Mouse (Mus musculus) kidney, postnatal 10 days (tissue): Measurements from ENCODE around the gene Sh3bgrl.

Source experiments
- DNase-seq: peaks from one replicate; pipeline ENCODE4 v3.0.0; 2021; ENCODE audit warnings: mixed read lengths

The Sh3bgrl gene

DNA sequence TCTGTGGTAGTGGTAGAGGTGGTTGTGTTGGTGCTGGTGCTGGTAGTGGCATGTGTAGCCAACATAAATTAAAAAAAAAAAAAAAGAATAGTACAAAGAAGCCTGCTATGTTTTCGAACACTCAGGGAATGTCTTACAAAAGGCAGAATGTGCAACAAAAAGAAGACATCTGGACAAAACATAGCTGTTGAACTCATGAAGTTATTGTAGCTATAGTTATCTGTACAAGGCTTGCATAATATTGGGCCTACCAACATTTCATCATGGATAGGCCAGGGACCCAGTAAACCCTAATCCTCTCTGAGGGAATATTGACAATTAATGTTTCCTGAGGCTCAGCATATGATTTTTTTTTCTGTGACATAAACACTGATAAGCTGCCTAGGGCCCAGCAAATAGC, 37.3 kb downstream of the Sh3bgrl start:
- DNase-seq = no peak

DNA sequence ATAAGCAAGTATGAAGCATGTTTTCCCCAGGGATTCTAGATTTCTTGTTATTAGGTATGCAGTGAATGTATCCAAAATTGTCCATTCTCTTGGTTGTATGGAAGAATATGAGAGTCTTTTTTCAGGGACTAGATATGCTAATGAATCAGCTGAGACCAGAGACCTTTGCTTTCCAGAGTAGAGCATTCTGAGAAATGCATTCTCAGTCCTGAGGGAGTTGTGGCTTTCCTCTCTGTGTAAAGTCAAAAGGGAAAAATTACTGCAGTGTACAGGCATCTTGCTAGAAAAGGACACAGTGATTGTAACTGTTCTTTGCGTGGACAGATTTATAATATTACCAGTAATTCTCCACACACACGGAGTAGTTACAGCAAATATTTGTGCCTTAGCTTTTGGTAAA, 38.3 kb downstream of the Sh3bgrl start:
- DNase-seq = no peak

- no peak for DNase-seq
These were observed 41.1 kb downstream of the Sh3bgrl start for GRCm38 (mm10) chrX:109136306-109136705.

DNA sequence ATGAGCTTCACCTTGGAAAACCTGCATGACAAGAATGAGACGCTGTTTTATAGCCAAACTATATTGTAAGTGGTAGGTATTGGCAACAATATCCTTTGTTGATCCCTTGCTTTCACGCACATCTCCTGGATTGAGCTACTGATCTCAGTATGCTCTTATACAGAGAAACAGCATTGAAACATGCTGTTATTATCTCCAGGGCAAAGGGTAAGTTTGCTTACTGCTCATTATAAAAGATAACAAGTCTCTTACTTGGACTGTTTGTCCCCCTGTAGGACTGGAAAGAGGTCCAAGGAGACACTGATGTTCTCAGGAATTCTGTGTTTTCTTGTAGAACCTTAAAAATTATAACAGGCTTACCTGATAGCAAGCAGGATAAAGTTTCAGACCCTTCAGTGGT, 41.7 kb downstream of the Sh3bgrl start:
- DNase-seq = no peak

DNA sequence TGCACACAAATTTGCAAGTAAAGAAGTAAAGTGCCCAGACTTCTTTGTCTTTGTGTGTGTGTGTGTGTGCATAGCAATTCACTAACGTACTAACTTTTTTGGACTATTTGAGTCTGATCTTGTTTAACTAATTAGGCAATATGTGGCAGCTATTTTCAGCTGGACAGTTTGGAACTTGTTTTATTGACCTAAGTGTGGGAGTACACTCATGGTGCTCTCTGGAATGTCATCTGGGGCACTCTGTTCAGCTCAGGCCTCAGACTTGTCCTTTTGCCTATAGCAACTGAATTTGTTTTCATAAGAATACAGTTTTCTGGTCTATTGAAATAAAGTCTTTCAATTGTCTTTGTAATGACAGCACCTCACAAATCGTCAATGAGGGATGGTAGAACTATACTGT, 42.1 kb downstream of the Sh3bgrl start:
- no peak for DNase-seq

- no peak for DNase-seq
These were observed 46.2 kb downstream of the Sh3bgrl start for GRCm38 (mm10) chrX:109141337-109141870.

DNA sequence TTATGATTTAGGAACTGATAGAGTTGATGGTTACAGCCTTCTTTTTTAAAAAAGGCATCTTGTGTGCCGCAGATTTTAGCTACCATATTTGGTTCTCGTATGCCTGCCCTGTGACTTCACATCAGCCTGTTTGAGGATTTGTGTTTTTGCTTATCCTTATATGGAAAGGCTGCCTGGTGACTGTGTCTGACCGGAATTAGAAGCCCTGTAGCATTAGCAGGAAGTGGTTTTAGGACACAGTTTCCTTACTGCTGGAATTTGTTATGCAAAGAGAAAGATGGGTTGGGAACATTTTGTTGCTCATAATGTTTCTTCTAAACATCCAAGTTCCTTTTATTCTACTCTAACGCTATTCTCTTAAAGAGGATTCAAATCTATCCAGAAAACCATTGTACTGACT, 47.1 kb downstream of the Sh3bgrl start:
- no peak for DNase-seq

GRCm38 (mm10) chrX:109145779-109146178, 50.6 kb downstream of the Sh3bgrl start:
- DNase-seq = no peak

- no peak for DNase-seq
These were observed 51.9 kb downstream of the Sh3bgrl start for GRCm38 (mm10) chrX:109147108-109147507.

- DNase-seq = no peak
These were observed 56.1 kb downstream of the Sh3bgrl start for GRCm38 (mm10) chrX:109151228-109151627.

DNA sequence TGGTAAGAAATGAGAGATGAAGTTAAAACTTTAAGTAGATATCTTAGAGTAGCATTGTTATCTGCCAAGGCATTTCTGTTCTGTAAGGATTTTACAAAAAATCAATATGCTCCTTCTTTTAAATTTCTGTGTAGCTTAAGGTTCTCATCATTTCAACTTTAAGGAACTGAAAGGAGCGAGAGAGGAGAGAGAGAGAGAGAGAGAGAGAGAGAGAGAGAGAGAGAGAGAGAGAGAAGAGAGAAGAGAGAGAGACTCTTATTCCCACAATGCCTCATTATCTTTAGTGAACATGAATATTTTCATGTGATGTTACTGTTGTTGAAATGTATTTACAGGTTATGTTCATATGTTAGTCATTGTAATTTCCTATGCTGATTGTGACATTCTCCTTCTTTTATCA, 65.2 kb downstream of the Sh3bgrl start:
- no peak for DNase-seq

GRCm38 (mm10) chrX:109160901-109161300, 65.7 kb downstream of the Sh3bgrl start:
- DNase-seq = no peak

DNA sequence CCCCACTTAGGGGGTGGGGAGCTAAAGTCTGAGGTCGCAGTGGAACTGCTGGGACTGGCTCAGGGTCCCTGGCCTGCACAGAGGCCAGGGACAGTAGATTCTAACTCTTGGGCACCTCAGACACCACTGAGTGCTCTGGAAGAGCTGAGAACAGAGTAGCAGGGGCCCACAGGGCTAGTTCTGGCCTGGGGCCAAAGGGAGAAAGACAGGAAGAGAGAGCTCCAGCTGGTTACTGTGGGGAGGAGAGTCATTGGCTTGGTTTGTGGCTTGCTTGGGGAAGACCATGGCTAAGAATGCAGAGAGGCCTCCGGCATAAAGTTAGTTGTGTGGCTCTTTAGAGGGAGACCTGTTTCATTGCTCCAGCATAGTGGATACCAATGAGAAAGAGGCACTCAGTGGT, 79.9 kb downstream of the Sh3bgrl start:
- DNase-seq = peak; percentile 24

- DNase-seq = no peak
These were observed 80.3 kb downstream of the Sh3bgrl start for GRCm38 (mm10) chrX:109175470-109175869.

DNA sequence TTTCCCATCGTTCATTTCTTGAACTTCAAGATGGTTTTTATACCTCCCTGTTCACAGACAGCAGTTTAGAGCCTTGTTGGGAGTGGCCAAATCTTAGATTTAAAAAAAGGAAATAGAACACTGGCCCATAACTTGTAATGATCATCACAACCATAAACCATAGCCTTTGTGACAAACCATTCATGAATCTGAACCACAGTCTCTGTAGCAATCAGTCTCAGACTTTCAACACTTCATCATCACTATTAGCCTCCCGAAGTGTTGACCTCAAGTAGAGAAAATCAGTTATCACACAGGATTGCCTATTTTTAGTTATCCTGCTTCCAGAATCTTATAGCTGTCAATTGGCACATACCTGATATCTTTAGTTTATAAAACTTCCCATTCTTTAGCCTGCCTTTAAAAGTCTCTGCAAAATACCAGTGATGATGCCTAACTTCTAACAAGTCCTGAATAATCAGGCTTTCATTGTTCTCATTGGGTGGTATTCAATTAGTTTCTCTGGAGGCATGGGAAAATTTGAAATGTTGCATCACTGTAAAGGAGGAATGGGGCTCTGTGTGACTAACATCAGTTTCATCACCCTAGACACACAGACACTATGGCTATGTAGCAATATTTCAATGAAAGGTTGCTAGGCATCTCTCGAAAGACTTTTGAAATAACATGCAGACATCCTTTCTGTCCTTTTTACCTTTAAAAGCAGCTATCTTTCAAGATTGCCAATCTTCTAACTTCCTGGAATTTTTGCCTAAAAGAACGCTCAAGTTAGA, 89.7 kb downstream of the Sh3bgrl start:
- DNase-seq = no peak

DNA sequence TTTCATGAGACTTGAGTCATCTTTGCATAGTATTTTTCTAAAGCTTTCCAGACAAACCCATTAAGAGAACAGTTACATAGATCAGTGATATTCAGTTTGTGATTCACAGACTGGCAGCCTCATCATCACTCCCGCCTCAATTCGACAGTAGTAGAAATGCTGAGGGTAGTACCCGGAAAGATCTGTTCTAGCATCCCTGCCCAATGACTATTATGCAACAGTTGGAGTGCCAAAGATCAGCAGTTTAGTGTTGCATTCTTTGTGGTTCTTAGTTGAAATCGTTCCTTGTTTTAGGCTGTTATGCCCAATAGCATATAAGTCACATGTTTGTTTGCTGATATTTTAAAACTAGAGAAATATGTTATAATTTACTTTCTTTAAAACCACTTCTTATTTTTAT, 94.4 kb downstream of the Sh3bgrl start:
- DNase-seq = no peak

GRCm38 (mm10) chrX:109190969-109191368, 95.8 kb downstream of the Sh3bgrl start:
- DNase-seq = peak; percentile 61

- DNase-seq = peak; percentile 16
These were observed 96.3 kb downstream of the Sh3bgrl start for GRCm38 (mm10) chrX:109191436-109191835.

GRCm38 (mm10) chrX:109196468-109196867, 101.3 kb downstream of the Sh3bgrl start, which contains the start of gene Gm6377:
Gene Gm6377, plus strand, starts transcription at chrX:109196756.
- no peak for DNase-seq

GRCm38 (mm10) chrX:109207843-109208242, 112.7 kb downstream of the Sh3bgrl start:
- DNase-seq = no peak

GRCm38 (mm10) chrX:109228720-109229119, 133.6 kb downstream of the Sh3bgrl start:
- DNase-seq = no peak

- no peak for DNase-seq
These were observed 140.3 kb downstream of the Sh3bgrl start for GRCm38 (mm10) chrX:109235383-109236036.

DNA sequence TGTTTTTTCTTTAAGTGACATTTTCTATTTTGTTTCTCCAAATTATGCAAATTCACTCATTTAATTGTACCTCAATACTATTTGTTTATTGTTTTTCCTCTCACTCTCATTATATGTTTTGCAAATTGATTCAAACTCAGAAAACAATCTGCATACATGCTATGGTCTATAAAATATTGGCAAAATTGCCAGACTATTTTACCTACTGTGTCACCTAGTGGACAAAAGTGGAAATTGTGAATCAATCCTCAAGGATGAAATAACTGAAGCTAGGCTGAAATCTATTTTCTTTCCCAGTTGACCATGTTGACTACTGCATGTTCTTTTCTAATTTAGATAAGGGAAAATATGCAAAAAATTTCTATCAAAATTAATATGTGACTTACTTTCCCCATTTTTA, 143.0 kb downstream of the Sh3bgrl start:
- no peak for DNase-seq
